Mouse (Mus musculus): ENCODE data around the gene Vmn2r22. TPM values are rescaled to one million over a fixed set of nuclear protein-coding genes. Genes with fewer than 3 reads are reported as not detected.
A peak's percentile ranks its signal among the peaks of the same experiment; 100 is the strongest.
"Not testable (repeated sequence)": the region's sequence is repeated elsewhere in the genome, so short reads cannot be mapped to it uniquely, and the experiment has no call there.

Vmn2r22 gene
- total RNA-seq (2014; fragmentation: Nextera tagmentation) (not detected in 2 replicates), total RNA-seq (2017) (0.05 TPM in 1 of 2 replicates, not detected in the other), polyA plus RNA-seq (2012) (not detected in 2 replicates)

DNA sequence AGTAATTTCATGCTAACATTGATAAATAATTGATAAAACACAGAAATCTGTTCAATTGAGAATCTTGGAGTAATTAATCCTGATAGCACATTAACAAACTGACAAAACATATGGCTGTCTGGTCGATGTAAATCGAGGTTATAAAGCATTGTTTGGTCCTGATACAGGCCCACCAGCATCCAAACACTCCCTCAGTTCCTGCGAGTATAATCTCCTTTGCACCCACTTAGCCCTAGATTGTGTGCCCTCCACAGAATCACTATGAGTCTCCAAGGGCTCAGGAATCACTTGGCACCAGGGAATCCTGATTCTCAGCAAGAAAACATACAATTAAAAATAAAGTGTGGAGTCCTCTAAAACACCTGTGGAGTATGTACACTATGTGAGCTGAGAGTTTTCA, at the start of gene Vmn2r22:
TSS of gene Vmn2r22 (minus strand) at position 101 of the 400 bp plus-strand sequence.
- not testable (repeated sequence) for H3K4me1 ChIP-seq (ENCODE audit: insufficient read depth, low read depth, low read length); H3K9me3 ChIP-seq (replicated peaks); H3K4me3 ChIP-seq (ENCODE audit: low read depth, low read length); DNase-seq (ENCODE audit: low spot score); H3K27me3 ChIP-seq (ENCODE audit: insufficient read depth, low read length); H3K36me3 ChIP-seq (replicated peaks); ATAC-seq (ENCODE audit: extremely low read depth, insufficient number of reproducible peaks, low FRiP score, poor library complexity, severe bottlenecking)

DNA sequence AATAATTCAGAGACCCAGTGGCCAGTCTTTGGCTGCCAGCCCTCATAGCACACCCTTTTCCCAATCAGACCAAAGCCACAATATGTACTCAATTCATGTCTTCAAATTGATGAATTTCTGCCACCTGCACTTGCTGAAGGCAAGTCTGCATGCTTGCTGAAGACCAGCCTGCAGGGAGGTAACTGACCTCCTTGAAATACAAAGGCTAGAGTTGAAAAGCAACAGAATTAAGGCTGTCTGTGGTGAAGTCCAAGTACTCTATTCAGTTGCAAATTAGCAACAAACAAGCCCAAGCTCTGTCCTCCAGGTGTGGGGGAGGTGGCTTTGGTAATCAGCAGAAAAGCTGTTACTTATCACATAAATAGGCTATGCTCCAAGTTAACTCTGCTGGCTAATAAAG, 46.7 kb upstream of the Vmn2r22 start:
- Histone ChIP-seq H3K27me3 (ENCODE audit: insufficient read depth, low read length) (peaks cover 3% of the 10 kb centered on the region; the same call in 1 of the 2 replicates), H3K4me1 (ENCODE audit: insufficient read depth, low read depth, low read length) (no peaks in the 10 kb centered on the region), H3K36me3 (replicated peaks) (no peaks in the 10 kb centered on the region), H3K9me3 (replicated peaks) (no peaks in the 10 kb centered on the region), H3K4me3 (ENCODE audit: low read depth, low read length) (no peak overlapping the region)
- TF ChIP-seq GATA2 (IDR thresholded peaks at IDR 0.05; ENCODE audit: borderline replicate concordance, low read depth, low read length) = no peak
- no peak for TF ChIP-seq CTCF (IDR thresholded peaks at IDR 0.05; ENCODE audit: low read depth, low read length)
- no peak for TF ChIP-seq TAL1 (conservative IDR thresholded peaks at IDR 0.05; ENCODE audit: low read depth, low read length)
- TF ChIP-seq GATA1 (IDR thresholded peaks at IDR 0.05; ENCODE audit: borderline replicate concordance, low read length) = no peak
- no peak for TF ChIP-seq POLR2AphosphoS5 (IDR thresholded peaks at IDR 0.05; ENCODE audit: insufficient replicate concordance, low read depth, low read length)
- no peak for DNase-seq (ENCODE audit: low spot score)
- no peak for ATAC-seq (ENCODE audit: extremely low read depth, insufficient number of reproducible peaks, low FRiP score, poor library complexity, severe bottlenecking)

DNA sequence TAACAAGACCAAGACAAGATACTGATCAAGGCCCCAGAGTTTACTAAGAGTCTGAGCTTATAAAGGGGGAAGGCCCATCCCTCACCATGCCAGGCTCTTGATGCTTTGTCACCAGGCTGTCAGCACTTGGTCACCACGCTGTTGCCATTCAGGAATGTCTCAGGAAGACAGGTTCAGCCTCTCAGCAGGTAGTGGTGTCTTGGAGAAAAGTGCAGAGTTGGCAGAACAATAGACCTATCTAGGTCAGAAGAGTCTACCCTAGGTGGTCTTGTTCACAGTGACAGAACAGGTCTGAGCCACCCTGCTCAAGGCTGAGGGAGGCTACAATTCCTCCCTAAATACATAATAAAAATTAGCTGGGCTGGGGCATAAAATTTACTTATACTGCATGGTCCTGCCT, 46.1 kb upstream of the Vmn2r22 start:
- not testable (repeated sequence) for DNase-seq (ENCODE audit: low spot score); H3K4me3 ChIP-seq (ENCODE audit: low read depth, low read length); H3K27me3 ChIP-seq (ENCODE audit: insufficient read depth, low read length); ATAC-seq (ENCODE audit: extremely low read depth, insufficient number of reproducible peaks, low FRiP score, poor library complexity, severe bottlenecking); H3K9me3 ChIP-seq (replicated peaks); H3K36me3 ChIP-seq (replicated peaks); H3K4me1 ChIP-seq (ENCODE audit: insufficient read depth, low read depth, low read length)

DNA sequence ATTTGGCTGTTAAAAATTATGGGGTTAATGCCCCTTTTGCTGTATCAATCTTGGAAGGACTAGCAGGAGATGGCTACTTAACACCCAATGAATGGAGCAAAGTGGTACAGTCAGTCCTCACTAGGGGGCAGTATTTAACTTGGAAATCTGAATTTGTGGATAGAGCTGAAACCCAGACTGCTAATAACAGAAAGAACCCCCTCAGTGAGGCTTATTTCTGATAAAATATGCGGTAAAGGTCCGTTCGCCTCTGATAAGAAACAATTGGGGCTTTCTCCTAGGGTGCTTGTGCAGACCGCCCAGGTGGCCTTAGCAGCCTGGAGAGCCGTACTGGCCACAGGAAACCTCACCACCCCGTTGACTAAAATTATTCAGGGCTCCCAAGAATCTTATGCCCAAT, 6.5 kb upstream of the Vmn2r22 start:
- ATAC-seq (ENCODE audit: extremely low read depth, insufficient number of reproducible peaks, low FRiP score, poor library complexity, severe bottlenecking) (no peak), DNase-seq (ENCODE audit: low spot score) (no peak)
- Histone ChIP-seq H3K4me1 (ENCODE audit: insufficient read depth, low read depth, low read length) (no peaks in the 10 kb centered on the region; the same call in 1 of the 2 replicates), H3K27me3 (ENCODE audit: insufficient read depth, low read length) (no peaks in the 10 kb centered on the region), H3K4me3 (ENCODE audit: low read depth, low read length) (no peak overlapping the region), H3K9me3 (replicated peaks) (no peaks in the 10 kb centered on the region), H3K36me3 (replicated peaks) (no peaks in the 10 kb centered on the region)
- no peak for TF ChIP-seq POLR2AphosphoS5 (IDR thresholded peaks at IDR 0.05; ENCODE audit: insufficient replicate concordance, low read depth, low read length)

DNA sequence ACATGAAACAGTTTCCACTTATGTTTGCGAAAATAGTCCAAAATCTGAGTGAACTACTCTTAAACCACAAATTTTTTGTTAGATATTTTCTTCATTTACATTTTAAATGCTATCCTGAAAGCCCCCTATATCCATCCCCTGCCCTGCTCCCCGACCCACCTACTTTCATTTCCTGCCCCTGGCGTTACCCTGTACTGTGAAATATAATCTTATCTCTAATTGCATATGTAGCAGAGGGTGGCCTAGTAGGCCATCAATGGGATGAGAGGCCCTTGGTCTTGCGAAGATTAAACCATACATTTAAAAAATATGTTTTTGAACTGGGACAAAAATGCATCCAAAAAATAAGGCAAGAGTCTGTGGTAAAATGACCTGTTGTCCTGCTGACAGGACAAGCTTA, 11.1 kb downstream of the Vmn2r22 start:
- not testable (repeated sequence) for H3K9me3 ChIP-seq (replicated peaks); H3K4me3 ChIP-seq (ENCODE audit: low read depth, low read length); DNase-seq (ENCODE audit: low spot score); H3K27me3 ChIP-seq (ENCODE audit: insufficient read depth, low read length); H3K36me3 ChIP-seq (replicated peaks)
- H3K4me1 ChIP-seq (ENCODE audit: insufficient read depth, low read depth, low read length) = peaks cover 11% of the 10 kb centered on the region
- ATAC-seq (ENCODE audit: extremely low read depth, insufficient number of reproducible peaks, low FRiP score, poor library complexity, severe bottlenecking) = peak; percentile 88
- TF ChIP-seq TAL1 (conservative IDR thresholded peaks at IDR 0.05; ENCODE audit: low read depth, low read length) = peak; percentile 28; the same call in 1 of the 2 replicates

DNA sequence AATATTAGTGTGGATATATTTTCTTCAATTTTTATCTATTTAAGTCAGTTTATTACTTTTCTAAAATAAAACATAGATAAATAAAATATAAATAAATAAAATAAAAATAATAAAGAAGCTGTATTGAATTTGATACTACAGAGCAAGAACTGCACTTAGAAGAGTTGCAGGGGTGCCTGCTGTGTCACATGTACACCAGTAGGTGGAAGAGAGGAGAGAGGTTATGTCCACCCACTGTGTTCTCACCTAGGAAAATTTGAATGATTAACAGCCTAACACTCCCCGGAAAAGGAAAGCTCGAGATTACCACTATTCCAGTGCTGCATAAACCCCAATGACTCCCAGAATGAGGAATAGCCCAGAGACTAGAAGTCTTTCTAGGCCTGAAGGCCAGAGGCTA, 26.7 kb downstream of the Vmn2r22 start:
- not testable (repeated sequence) for ATAC-seq (ENCODE audit: extremely low read depth, insufficient number of reproducible peaks, low FRiP score, poor library complexity, severe bottlenecking); H3K27me3 ChIP-seq (ENCODE audit: insufficient read depth, low read length); H3K36me3 ChIP-seq (replicated peaks); DNase-seq (ENCODE audit: low spot score); H3K4me3 ChIP-seq (ENCODE audit: low read depth, low read length); H3K4me1 ChIP-seq (ENCODE audit: insufficient read depth, low read depth, low read length); H3K9me3 ChIP-seq (replicated peaks)

DNA sequence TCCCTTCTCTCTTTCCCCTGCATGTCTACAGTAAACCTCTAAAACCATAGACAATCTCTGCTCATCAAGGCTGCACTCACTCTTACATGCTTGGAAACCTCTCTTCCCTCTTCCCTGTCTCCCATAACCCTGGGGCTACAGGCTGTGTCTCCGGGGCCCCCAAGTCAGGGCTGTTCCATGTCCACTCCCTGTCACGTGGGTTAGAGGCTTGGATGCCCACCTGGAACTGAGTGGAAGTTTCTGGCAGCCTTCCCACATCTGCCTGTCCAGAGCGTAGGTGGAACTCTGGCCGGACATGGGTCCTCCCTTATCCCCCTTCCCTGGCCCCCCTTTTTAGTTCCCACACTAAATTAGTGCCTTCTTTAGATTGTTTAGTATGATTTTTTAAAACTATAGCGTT, 62.2 kb downstream of the Vmn2r22 start:
- not testable (repeated sequence) for H3K4me3 ChIP-seq (ENCODE audit: low read depth, low read length); DNase-seq (ENCODE audit: low spot score); H3K36me3 ChIP-seq (replicated peaks); H3K27me3 ChIP-seq (ENCODE audit: insufficient read depth, low read length); ATAC-seq (ENCODE audit: extremely low read depth, insufficient number of reproducible peaks, low FRiP score, poor library complexity, severe bottlenecking); H3K4me1 ChIP-seq (ENCODE audit: insufficient read depth, low read depth, low read length); H3K9me3 ChIP-seq (replicated peaks)

DNA sequence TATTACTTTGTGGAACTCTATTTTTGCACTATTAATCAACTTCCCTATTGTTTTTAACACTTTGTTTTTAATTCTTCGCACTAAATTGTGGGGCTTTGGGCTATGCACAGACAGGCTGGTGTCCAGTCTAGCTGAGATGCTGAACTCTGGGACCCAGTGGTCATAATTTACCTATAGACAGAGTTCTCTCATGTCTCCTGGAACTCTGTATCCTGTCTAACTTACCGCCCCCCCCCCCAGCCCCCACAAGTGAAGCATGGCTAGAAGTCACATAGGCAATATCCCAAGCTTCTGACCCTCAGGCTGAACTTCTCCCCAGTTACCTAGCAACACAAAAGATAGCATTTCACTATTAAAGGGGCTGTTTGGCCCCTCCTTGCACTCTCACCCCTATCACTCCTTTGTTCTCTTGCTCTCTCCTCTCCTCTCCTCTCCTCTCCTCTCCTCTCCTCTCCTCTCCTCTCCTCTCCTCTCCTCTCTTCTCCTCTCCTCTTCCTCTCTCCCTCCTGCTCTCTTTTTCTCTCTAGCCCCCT, 62.7 kb downstream of the Vmn2r22 start:
- H3K36me3 ChIP-seq (replicated peaks); H3K4me3 ChIP-seq (ENCODE audit: low read depth, low read length); H3K9me3 ChIP-seq (replicated peaks); DNase-seq (ENCODE audit: low spot score); ATAC-seq (ENCODE audit: extremely low read depth, insufficient number of reproducible peaks, low FRiP score, poor library complexity, severe bottlenecking); H3K4me1 ChIP-seq (ENCODE audit: insufficient read depth, low read depth, low read length); H3K27me3 ChIP-seq (ENCODE audit: insufficient read depth, low read length): not testable (repeated sequence)

DNA sequence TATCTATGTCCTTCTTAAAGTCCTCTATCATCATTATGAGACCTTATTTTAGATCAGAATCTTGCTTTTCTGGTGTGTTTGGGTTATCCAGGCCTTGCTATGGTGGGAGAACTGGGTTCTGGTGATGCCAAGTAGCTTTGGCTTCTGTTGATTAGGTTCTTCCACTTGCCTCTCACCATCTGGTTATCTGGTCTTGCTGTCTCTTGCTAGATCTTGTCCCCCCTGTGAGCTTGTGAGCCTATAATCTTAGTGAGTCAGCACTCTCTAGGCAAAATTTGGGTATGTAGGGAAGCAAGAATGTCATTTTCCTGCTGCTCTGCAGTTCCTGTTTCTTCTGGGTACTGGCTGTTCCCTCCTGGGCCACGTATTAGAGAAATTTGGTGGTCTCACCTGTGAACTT, 66.5 kb downstream of the Vmn2r22 start:
- ATAC-seq (ENCODE audit: extremely low read depth, insufficient number of reproducible peaks, low FRiP score, poor library complexity, severe bottlenecking); H3K4me1 ChIP-seq (ENCODE audit: insufficient read depth, low read depth, low read length); DNase-seq (ENCODE audit: low spot score); H3K27me3 ChIP-seq (ENCODE audit: insufficient read depth, low read length); H3K9me3 ChIP-seq (replicated peaks); H3K36me3 ChIP-seq (replicated peaks); H3K4me3 ChIP-seq (ENCODE audit: low read depth, low read length): not testable (repeated sequence)

DNA sequence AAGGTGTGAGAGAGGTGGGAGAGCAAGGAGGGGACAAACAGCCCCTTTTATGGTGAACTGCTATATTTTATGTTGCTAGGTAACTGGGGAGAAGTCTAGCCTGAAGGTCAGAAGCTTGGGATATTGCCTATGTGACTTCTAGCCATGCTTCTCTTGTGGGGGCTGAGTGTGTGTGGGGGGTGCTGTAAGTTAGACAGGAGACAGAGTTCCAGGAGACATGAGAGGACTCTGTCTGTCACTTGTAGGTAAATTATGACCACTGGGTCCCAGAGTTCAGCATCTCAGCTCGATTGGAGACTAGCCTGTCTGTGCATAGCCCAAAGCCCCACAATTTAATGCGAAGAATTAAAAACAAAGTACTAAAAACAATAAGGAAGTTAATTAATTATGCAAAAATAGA, 75.8 kb downstream of the Vmn2r22 start:
- not testable (repeated sequence) for ATAC-seq (ENCODE audit: extremely low read depth, insufficient number of reproducible peaks, low FRiP score, poor library complexity, severe bottlenecking); H3K4me3 ChIP-seq (ENCODE audit: low read depth, low read length); H3K9me3 ChIP-seq (replicated peaks); DNase-seq (ENCODE audit: low spot score); H3K4me1 ChIP-seq (ENCODE audit: insufficient read depth, low read depth, low read length); H3K27me3 ChIP-seq (ENCODE audit: insufficient read depth, low read length); H3K36me3 ChIP-seq (replicated peaks)
